Mouse (Mus musculus) left cerebral cortex, adult 2 months (tissue): Measurements from ENCODE around the gene Jak2. TPM values are rescaled to one million over a fixed set of nuclear protein-coding genes. Genes with fewer than 3 reads are reported as not detected.
A peak's percentile ranks its signal among the peaks of the same experiment; 100 is the strongest.

Experiments used
- DNase-seq, 2 experiments: peaks; one replicate each; pipeline ENCODE4 v3.0.0; 2021 to 2022; ENCODE audit warnings: low spot score in 2 of 2, mixed read lengths in 1 of 2; ENCODE audit errors: extremely low spot score in 1 of 2
- H3K27ac ChIP-seq: fragments of 200-600 bp; 2 replicates; pipeline ENCODE4 v1.8.1; 2022
- H3K4me3 ChIP-seq: fragments of 200-600 bp; 2 replicates; pipeline ENCODE4 v1.8.1; 2022
- CTCF ChIP-seq: fragments of 200-600 bp; IDR thresholded peaks from 2 replicates; pipeline ENCODE4 v1.8.1; 2022; ENCODE audit warnings: antibody characterized with exemption, mild to moderate bottlenecking, moderate library complexity
- intact Hi-C: fragments of 180-260 bp; cut with DNase I; formaldehyde crosslinking; loops from one replicate; pipeline ENCODE4 v1.15.1; 2025
- total RNA-seq, 2 experiments: library from RNA; stranded (reverse); gene quantifications; 2 replicates each; pipeline ENCODE4 v1.2.3; 2021

Gene Jak2
- total RNA-seq, 2 experiments from 2014 or later = 34.7 to 39.5 TPM

- H3K4me3 ChIP-seq = no peak overlapping the region
- H3K27ac ChIP-seq = no peak overlapping the region
- TF ChIP-seq CTCF = no peak
- DNase-seq = no peak
- intact Hi-C loops = no loop called here
These were observed 22.6 kb upstream of the Jak2 start for GRCm38 (mm10) chr19:29228989-29229388.

GRCm38 (mm10) chr19:29232738-29233137, 18.9 kb upstream of the Jak2 start:
- no peak for TF ChIP-seq CTCF
- Histone ChIP-seq H3K4me3 (no peak overlapping the region), H3K27ac (no peak overlapping the region)
- intact Hi-C loops = no loop called here
- no peak for DNase-seq

- intact Hi-C loops = no loop called here
- no peak for TF ChIP-seq CTCF
These were observed 14.8 kb upstream of the Jak2 start for GRCm38 (mm10) chr19:29236658-29237385.

GRCm38 (mm10) chr19:29238171-29238570, 13.5 kb upstream of the Jak2 start:
- Histone ChIP-seq H3K4me3 (no peak overlapping the region), H3K27ac (no peak overlapping the region)
- DNase-seq = no peak
- no peak for TF ChIP-seq CTCF
- intact Hi-C loops = no loop called here

More at GRCm38 (mm10) chr19:29236658-29237385, 14.8 kb upstream of the Jak2 start:
- no peak for DNase-seq
- Histone ChIP-seq H3K27ac (no peak overlapping the region), H3K4me3 (no peak overlapping the region)

- intact Hi-C loops = no loop called here
- no peak for TF ChIP-seq CTCF
- DNase-seq = no peak
- Histone ChIP-seq H3K27ac (no peak overlapping the region), H3K4me3 (no peak overlapping the region)
These were observed 12.0 kb upstream of the Jak2 start for GRCm38 (mm10) chr19:29239513-29240235.

- intact Hi-C loops = no loop called here
- DNase-seq = no peak
- no peak for TF ChIP-seq CTCF
- no peak overlapping the region for H3K4me3 ChIP-seq
- no peak overlapping the region for H3K27ac ChIP-seq
These were observed 11.0 kb upstream of the Jak2 start for GRCm38 (mm10) chr19:29240676-29241075.

GRCm38 (mm10) chr19:29241581-29241980, 10.0 kb upstream of the Jak2 start:
- Histone ChIP-seq H3K27ac (no peak overlapping the region), H3K4me3 (no peak overlapping the region)
- no peak for DNase-seq
- TF ChIP-seq CTCF = no peak
- intact Hi-C loops = no loop called here

- Histone ChIP-seq H3K4me3 (no peak overlapping the region), H3K27ac (no peak overlapping the region)
- no peak for TF ChIP-seq CTCF
- intact Hi-C loops = loop anchor here (2.0 to 10.0 kb wide), 5 partner anchors 149 to 475 kb away; partner anchors contain the start of genes 4430402I18Rik, Ak3 and Rcl1
- DNase-seq = no peak
These were observed 1.7 kb upstream of the Jak2 start for GRCm38 (mm10) chr19:29249933-29250332.

- Histone ChIP-seq H3K27ac (peak overlapping the region; percentile 98), H3K4me3 (peak overlapping the region; percentile 95)
- no peak for TF ChIP-seq CTCF
- peak; percentile 37 to 43 for DNase-seq
- intact Hi-C loops = loop anchor here (2.0 to 10.0 kb wide), 6 partner anchors 15 to 477 kb away; partner anchors contain the start of genes 4430402I18Rik, Ak3 and Rcl1
These were observed 552 bp downstream of the Jak2 start for GRCm38 (mm10) chr19:29251958-29252801.

GRCm38 (mm10) chr19:29252831-29253545, 1.4 kb downstream of the Jak2 start:
- intact Hi-C loops = loop anchor here (2.0 to 10.0 kb wide), 4 partner anchors 14 to 478 kb away; partner anchors contain the start of genes 4430402I18Rik and Ak3
- no peak for DNase-seq
- H3K27ac ChIP-seq = peak overlapping the region; percentile 98
- peak overlapping the region; percentile 95 for H3K4me3 ChIP-seq
- no peak for TF ChIP-seq CTCF

- Histone ChIP-seq H3K4me3 (peak overlapping the region; percentile 95), H3K27ac (peak overlapping the region; percentile 98; the same call in 1 of the 2 replicates)
- intact Hi-C loops = loop anchor here (2.0 to 10.0 kb wide), 5 partner anchors 13 to 479 kb away; partner anchors contain the start of genes 4430402I18Rik and Ak3
- DNase-seq = peak; percentile 77 to 79
- peak; percentile 99 for TF ChIP-seq CTCF
These were observed 2.1 kb downstream of the Jak2 start for GRCm38 (mm10) chr19:29253728-29254127.
